Mouse (Mus musculus) macrophage (primary cell): ENCODE measurements around the gene Tbxas1. TPM values are rescaled to one million over a fixed set of nuclear protein-coding genes. Genes with fewer than 3 reads are reported as not detected.

Source experiments
- H3K27ac ChIP-seq: fragments of 350-480 bp; formaldehyde crosslinking; 2 replicates; pipeline ENCODE4 v1.9.0; 2021
- H3K36me3 ChIP-seq: fragments of 350-480 bp; formaldehyde crosslinking; 2 replicates; pipeline ENCODE4 v1.9.0; 2021; ENCODE audit errors: inconsistent target
- H3K4me3 ChIP-seq: fragments of 350-480 bp; formaldehyde crosslinking; 2 replicates; pipeline ENCODE4 v1.9.0; 2021; ENCODE audit errors: inconsistent target
- H3K79me2 ChIP-seq: fragments of 350-480 bp; formaldehyde crosslinking; 2 replicates; pipeline ENCODE4 v1.9.0; 2021; ENCODE audit errors: inconsistent target
- WGBS: methylation state at CpG from one replicate; pipeline ENCODE4 v1.1.7; 2026; ENCODE audit warnings: inconsistent platforms; ENCODE audit not compliant: missing documents; 5-methylcytosine and 5-hydroxymethylcytosine counted together
- polyA plus RNA-seq: library from polyadenylated mRNA; stranded (reverse); fragments of 250-400 nt; gene quantifications from 3 replicates; pipeline ENCODE4 v1.2.4, GENCODE M21; 2018; ENCODE audit warnings: inconsistent platforms

The Tbxas1 gene
- polyA plus RNA-seq, 1 experiment from 2014 or later, result 131 TPM

DNA sequence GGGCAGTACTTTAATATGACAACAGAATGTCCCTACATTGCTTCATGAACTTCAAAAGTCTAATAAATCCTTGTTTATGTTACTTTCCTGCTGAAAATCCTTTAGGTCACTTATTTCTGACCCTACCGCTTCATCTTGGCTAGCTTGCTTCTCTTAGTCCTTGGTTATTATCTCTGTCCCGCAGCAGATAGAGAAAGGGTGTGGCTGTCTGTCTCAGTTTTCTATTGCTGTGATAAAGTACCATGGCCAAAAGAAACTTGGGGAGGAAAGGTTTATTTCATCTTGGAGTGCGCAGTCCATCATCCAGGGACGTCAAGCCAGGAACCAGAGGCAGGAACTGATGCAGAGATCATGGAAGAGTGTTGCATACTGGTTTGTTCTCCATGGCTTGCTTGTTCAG is 41.4 kb downstream of the Tbxas1 start:
- Histone ChIP-seq H3K36me3 (no peaks in the 10 kb centered on the region), H3K4me3 (no peak overlapping the region), H3K27ac (no peak overlapping the region), H3K79me2 (peaks cover 34% of the 10 kb centered on the region)
- WGBS, result 92% methylated on average over 4 of the region's 4 CpGs

DNA sequence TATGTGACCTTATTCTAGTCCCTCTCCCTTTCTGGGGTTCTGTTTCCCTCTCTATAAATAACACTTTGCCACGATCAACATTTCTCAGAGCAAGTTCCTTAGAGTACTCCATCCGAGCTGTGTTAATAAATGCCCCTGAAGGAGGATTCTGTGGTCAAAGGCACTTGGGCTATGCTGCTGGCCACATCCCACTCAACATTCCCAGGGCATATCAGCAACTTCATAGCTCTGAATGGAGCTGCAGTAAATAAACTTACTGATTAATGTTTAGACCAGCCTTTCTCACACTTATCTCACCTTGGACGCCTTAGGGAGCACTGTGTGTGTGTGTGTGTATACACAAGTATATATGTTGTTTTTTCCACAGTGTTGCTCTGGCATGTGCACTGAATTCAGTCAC is 42.2 kb downstream of the Tbxas1 start:
- 78% methylated on average over 3 of the region's 3 CpGs for WGBS
- Histone ChIP-seq H3K36me3 (peaks cover 3% of the 10 kb centered on the region; the same call in 1 of the 2 replicates), H3K4me3 (no peak overlapping the region), H3K79me2 (peaks cover 42% of the 10 kb centered on the region), H3K27ac (no peak overlapping the region)

DNA sequence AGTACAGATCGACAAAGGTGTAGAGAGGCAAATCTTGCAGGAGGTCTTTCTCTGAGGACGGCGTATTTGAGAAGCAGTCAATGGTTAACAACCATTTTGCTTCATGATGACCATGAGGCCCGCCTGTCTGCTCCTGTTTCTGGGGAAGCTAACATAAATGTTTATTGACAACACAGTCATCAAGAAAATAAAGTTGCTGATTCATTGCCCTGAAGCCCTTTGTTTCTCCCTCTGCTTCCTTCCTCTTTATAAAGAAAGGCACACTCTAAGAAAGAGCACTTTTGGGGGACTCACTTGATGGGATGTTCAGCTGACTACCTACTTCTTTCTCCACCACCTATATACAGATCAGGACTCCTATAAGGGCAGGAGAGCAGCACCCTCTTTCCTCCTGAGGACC is 43.5 kb downstream of the Tbxas1 start:
- Histone ChIP-seq H3K79me2 (peaks cover 55% of the 10 kb centered on the region), H3K27ac (peak overlapping the region; percentile 92), H3K4me3 (peak overlapping the region; percentile 72), H3K36me3 (peaks cover 13% of the 10 kb centered on the region)
- WGBS, result 13% methylated on average over 4 of the region's 4 CpGs

DNA sequence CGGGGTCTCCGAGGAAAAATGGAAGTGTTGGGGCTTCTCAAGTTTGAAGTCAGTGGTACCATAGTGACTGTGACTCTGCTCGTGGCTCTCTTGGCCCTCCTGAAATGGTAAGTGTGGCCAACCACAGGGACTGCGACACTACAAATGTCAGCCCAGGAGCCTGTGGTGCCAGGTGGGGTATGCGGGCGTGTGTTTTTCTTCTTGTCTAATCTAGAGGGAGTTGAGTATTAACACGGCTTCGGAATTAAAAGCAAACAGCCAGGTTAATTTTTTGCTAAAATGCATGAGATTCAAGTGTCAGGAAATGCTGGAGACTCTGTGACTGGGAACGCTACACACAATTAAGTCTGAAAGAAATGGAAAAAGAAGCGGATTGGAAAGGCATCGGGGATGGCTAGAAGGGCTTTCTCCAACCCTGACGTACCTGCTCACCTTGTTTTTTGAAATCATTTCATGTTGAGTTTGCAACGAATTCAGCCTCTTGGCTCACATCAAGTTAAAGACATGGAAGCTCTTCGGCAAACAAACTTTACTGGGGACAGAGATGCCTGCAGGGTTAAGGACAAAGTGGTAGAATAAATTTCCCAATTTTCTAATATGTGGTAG is 44.0 kb downstream of the Tbxas1 start:
- H3K36me3 ChIP-seq, result peaks cover 13% of the 10 kb centered on the region
- peaks cover 61% of the 10 kb centered on the region for H3K79me2 ChIP-seq
- 6% methylated on average over 14 of the region's 14 CpGs for WGBS
- peak overlapping the region; percentile 92 for H3K27ac ChIP-seq
- H3K4me3 ChIP-seq, result peak overlapping the region; percentile 72

DNA sequence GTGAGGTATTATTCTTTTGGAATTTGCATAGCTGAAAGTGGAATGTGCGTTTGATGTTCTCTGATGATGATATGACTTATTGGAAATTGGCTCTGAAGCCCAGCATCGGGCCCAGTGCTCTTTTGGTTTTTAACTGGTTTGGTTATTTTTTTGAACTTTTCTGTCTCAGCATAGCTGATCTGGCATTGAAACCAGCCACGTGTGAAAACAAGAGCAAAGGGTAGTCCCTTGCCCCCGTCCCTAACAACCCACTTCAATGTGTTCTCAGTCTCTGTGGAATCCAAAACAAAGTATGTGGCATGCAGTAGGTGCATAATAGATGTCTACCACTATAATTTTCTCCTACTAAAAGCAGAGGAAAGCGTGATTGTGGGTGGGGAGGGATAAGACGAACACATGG is 44.9 kb downstream of the Tbxas1 start:
- peaks cover 70% of the 10 kb centered on the region for H3K79me2 ChIP-seq
- WGBS, result 28% methylated on average over 6 of the region's 6 CpGs
- peak overlapping the region; percentile 72 for H3K4me3 ChIP-seq
- H3K36me3 ChIP-seq, result peaks cover 13% of the 10 kb centered on the region
- H3K27ac ChIP-seq, result peak overlapping the region; percentile 92

DNA sequence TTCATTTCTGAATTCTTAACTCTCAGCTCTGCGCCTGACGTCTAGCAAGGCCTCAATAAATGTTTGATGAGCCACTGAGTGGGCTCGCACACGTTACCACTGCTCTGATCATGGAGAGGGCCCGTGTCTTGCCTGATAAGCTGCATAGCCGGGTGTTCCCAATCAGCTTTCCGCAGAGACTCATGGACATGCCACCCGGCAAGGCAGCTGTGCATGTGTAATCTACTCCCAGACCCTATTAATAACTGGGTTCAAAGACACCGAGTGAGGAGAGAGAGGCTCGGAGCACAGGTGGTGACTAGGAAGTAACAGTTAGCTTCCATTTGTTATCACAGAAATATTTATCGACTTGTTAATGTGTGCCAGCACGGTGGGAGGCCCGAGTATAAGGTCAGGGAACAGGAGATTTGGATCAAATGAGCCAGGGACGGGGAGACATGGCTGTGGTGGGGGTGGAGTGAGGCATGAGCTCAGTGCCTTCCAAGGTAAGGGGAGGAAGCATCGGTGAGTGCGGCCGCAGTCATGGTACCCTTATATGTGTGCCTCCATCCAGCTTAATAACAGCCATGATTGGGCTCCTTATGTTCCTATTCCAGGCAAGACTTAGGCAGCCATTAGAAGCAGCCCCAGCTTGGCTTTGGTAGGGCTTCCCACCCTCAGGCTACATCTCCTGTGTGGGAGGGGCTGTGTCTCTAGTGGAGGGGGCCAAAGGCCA is 46.0 kb downstream of the Tbxas1 start:
- H3K4me3 ChIP-seq, result peak overlapping the region; percentile 72; the same call in 1 of the 2 replicates
- 67% methylated on average over 17 of the region's 17 CpGs for WGBS
- no peak overlapping the region for H3K27ac ChIP-seq
- peaks cover 81% of the 10 kb centered on the region for H3K79me2 ChIP-seq
- peaks cover 13% of the 10 kb centered on the region for H3K36me3 ChIP-seq

DNA sequence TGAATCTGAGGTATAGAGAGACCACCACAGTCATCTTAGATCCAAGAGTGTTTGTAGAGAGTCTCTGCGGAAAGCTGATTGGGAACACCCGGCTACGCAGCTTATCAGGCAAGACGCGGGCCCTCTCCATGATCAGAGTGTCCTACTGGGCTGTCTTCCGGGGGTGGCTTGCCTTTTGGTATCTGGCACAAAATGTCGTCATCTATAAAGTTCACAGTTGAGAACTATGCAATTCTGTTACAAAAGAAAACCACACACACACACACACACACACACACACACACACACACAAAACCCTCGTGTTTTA is 46.6 kb downstream of the Tbxas1 start:
- Histone ChIP-seq H3K36me3 (peaks cover 14% of the 10 kb centered on the region), H3K4me3 (no peak overlapping the region), H3K79me2 (peaks cover 86% of the 10 kb centered on the region), H3K27ac (no peak overlapping the region)
- WGBS, result 90% methylated on average over 7 of the region's 8 CpGs

DNA sequence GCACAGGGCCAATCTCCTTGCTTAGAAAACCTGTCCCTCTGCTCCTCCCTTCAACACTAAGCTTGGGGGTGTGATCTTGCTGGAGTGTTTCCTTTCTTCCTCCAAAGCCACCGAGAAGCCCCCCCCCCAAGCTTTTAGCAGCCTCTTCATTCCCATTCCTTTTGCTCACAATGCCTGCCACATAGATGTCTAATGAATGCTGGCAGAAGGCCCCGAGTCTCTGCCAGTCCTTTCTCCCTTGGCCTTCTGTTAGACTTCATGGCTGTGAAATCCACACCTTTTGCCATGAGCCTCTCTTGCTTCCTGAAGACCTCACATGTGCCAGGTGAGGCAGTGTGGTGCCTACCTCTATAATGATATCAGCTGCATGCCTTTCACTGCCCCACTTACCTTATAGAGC is 47.3 kb downstream of the Tbxas1 start:
- Histone ChIP-seq H3K79me2 (peaks cover 93% of the 10 kb centered on the region), H3K36me3 (peaks cover 18% of the 10 kb centered on the region), H3K4me3 (no peak overlapping the region), H3K27ac (no peak overlapping the region)
- WGBS, result 57% methylated on average over 2 of the region's 2 CpGs

DNA sequence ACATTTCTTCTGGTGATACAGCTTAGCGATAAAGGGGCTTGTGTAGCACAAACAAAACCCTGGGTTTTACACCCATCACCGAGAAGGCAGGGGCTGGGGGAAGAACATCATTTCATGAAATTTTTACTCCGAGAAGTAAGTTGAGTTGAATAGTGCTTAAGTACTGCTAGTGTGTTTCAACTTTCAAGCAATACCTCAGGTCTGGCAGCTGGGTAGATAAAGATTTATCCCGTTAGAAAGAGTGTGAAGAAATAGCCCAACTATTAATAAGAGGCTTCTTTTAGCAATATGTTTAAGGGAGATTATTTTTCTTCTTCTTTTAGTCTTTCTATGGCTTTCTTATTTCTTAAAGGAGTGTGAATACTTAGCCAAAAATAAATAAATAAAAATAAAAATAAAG is 48.2 kb downstream of the Tbxas1 start:
- H3K27ac ChIP-seq, result no peak overlapping the region
- H3K4me3 ChIP-seq, result no peak overlapping the region
- 94% methylated on average over 4 of the region's 4 CpGs for WGBS
- peaks cover 100% of the 10 kb centered on the region for H3K79me2 ChIP-seq
- H3K36me3 ChIP-seq, result peaks cover 20% of the 10 kb centered on the region

DNA sequence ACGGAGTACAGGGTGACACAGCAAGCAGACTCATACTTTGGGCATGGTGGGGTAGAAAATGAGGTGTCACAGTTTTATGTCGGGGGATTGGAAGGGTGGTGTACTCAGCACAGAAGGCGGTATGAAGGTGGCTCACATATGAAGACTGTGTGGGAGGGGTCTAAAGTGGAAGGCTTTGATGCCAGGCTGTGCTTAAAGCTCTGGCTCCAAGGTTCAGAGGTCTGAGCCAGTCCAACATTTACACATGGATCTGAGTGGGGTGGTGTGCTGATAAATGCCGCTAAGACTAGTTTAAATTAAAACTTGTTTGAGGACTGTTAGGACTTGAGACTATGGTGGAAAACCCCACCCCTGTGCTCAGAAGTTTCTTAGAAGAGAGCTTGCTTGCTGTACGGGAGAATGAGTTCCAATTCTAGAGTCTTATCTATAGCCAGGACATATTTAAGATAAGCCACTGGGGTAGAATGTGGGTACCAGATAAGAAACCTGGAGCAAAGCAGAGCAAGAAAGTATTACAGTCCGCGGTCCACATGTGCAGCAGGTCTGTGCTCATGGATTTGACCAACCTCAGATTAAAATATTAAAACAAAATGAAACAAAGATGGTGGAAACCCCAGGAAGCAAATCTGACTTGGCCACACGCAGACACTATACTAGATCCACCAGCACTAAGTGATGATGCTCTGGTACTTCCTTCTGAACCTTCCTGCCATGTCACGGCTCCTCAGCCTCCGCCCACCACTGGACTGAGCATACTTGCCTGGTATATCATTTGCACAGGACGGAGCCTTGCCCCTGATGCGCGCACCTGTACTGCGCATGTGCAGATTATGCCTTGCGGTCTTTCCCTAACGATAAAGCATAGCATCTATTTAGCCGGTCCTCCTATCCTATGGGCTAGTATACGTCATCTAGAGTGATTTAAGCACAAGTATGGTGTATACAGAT is 48.9 kb downstream of the Tbxas1 start:
- H3K4me3 ChIP-seq, result no peak overlapping the region
- H3K36me3 ChIP-seq, result peaks cover 27% of the 10 kb centered on the region
- WGBS, result 89% methylated on average over 18 of the region's 18 CpGs

DNA sequence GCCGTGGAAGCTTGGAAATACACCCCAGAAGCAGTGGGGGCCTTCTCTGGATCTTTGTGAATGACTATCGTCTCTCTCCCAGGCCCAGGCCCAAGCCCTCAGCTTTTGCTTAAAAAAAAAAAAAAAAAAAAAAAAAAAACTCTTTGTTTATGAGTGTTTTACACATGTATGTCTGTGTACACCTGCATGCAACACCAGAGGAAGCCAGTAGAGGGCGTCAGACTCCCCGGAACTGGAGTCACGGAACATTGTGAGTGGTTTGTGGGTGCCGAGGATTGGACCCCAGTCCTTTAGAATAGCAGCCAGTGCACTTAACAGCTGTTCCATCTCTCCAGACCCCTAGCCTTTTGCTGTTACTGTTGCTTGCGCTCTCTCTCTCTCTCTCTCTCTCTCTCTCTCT is 50.5 kb downstream of the Tbxas1 start:
- H3K79me2 ChIP-seq, result peaks cover 100% of the 10 kb centered on the region
- WGBS, result 83% methylated on average over 6 of the region's 7 CpGs
- no peak overlapping the region for H3K4me3 ChIP-seq
- H3K36me3 ChIP-seq, result peaks cover 41% of the 10 kb centered on the region
- H3K27ac ChIP-seq, result no peak overlapping the region

More for the DNA sequence above, 48.9 kb downstream of the Tbxas1 start:
- H3K27ac ChIP-seq, result no peak overlapping the region
- H3K79me2 ChIP-seq, result peaks cover 100% of the 10 kb centered on the region

DNA sequence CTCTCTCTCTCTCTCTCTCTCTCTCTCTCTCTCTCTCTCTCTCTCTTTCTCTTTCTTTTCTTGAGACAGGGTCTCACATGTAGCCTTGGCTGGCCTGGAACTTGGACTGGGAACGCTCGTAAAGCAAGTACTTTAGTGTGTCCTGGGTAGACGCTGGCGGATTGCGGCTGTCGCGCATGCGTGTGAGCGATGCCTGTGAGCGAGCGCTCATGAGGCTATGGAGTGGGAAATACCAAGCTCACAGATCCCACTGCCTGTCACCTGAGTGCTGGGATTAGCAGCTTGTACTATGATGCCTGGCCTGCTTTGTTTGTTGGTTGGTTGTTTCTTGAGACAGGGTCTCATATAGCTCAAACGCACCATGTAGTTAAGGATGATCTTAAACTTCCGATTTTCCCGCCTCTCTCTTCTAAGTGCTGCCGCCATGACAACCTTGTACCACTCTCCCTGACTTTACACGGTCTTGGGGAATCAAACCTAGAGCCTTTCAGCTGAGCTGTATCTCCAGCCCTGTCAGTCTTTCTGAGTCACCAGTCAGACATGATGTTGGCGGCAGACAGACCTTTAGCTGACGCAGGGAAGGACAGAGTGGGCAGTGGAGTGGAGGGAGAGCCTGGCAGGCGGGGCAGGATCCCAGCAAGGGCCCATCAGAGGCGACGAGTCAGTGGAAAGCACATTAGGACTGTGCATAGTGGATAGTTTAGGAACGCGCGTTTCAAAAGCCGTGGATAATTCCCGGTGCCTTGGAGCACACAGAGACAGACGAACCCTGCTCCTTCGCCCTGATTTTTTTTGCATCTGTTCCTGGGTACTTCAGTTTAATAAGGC is 51.1 kb downstream of the Tbxas1 start:
- Histone ChIP-seq H3K4me3 (no peak overlapping the region), H3K27ac (no peak overlapping the region)
- WGBS, result 95% methylated on average over 27 of the region's 28 CpGs

DNA sequence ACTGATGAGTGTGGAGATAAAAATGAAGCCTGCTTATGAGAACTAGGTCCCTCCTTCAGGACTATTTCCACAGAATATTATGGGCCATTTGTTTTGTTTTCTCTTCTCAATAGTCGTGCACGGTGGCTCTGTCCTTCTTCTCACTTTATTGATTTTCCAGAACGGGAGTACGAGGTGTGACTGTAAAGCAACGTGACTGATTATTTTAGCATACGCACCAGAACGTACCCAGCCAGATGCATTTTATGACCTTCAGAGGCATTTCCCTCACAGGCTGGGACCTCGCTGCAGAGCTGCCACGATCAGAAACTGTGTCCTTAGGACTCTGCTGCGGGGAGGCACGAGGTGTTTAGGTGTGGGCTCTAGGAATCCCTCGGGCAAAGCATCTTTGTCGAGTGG is 51.8 kb downstream of the Tbxas1 start:
- Histone ChIP-seq H3K79me2 (peaks cover 100% of the 10 kb centered on the region), H3K36me3 (peaks cover 53% of the 10 kb centered on the region), H3K27ac (no peak overlapping the region), H3K4me3 (no peak overlapping the region)
- 94% methylated on average over 13 of the region's 13 CpGs for WGBS

More for the DNA sequence above, 51.1 kb downstream of the Tbxas1 start:
- peaks cover 100% of the 10 kb centered on the region for H3K79me2 ChIP-seq
- peaks cover 47% of the 10 kb centered on the region for H3K36me3 ChIP-seq

DNA sequence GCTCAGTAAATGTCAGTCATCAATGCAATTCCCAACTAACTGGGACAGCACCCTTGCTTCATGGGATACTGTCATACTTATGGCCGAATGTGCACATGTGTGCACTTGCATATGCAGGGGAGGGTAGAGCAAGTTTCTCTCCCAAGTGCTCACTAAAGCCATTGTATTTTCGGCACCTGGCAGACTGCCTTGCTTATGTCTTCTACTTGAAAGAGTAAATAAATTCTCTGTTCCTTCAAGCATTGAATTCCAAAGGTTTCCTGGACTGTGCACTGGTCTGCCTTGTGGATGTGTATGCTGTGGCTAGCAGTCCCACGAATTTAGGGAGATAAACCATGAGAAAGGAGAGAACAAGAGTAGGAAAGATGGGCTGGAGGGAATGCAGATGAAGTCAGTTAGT is 53.3 kb downstream of the Tbxas1 start:
- H3K36me3 ChIP-seq, result peaks cover 46% of the 10 kb centered on the region

More for the DNA sequence above, 53.3 kb downstream of the Tbxas1 start:
- H3K4me3 ChIP-seq, result no peak overlapping the region
- peaks cover 100% of the 10 kb centered on the region for H3K79me2 ChIP-seq
- H3K27ac ChIP-seq, result no peak overlapping the region
- 86% methylated on average over 3 of the region's 3 CpGs for WGBS
